Mouse (Mus musculus) right cerebral cortex, postnatal 36 days (tissue): ENCODE measurements at regions not wholly inside any gene's neighbourhood (a gene's known extent, or its start where the extent isn't known, plus 50 kb on each side); places are given as distances from the start of the nearest gene placed in this dataset.

Experiments
- DNase-seq, 2 experiments: peaks; one replicate each; pipeline ENCODE4 v3.0.0; 2022; ENCODE audit warnings: low spot score in 2 of 2, mixed read lengths in 1 of 2

GRCm38 (mm10) chr7:51790690-51791560 is 70.9 kb upstream of the Gas2 start:
- DNase-seq = no peak

GRCm38 (mm10) chr7:51791561-51791863 is 70.3 kb upstream of the Gas2 start:
- no peak for DNase-seq
